Mouse (Mus musculus): Measurements from ENCODE around the gene Bicc1.

Bicc1 gene

DNA sequence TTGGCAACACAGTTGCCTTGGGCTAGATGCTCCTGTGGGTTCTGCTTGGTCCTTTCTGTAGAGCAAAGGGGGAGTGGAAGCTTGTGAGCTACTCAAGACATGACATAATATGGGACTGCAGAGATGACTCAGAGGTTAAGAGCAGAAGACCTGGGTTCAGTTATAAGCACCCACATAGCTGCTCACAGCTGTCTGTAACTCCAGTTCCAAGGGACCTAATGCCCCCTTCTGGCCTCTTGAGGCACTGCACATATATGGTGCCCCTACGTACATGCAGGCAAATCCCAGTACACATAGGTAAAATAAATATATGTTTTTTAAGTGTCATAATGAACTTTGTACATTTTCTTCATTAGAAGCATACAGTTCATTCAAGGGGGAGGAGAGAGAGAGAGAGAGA, 11.9 kb upstream of the Bicc1 start:
- ChIA-PET CTCF (interaction anchor here (0.6 to 1.7 kb wide), 17 partner anchors 10 to 635 kb away, joined by 3 to 8 read pairs (median 3); no protein-coding TSS in a partner anchor), POLR2A (no interaction called here)

GRCm38 (mm10) chr10:71170771-71171170, 11.3 kb upstream of the Bicc1 start:
- ChIA-PET CTCF (interaction anchor here (0.6 to 1.7 kb wide), 8 partner anchors 16 to 634 kb away, joined by 3 to 8 read pairs (median 3); no protein-coding TSS in a partner anchor), POLR2A (interaction anchor here in 1 of 4 experiments (1.5 kb wide), 1 partner anchor 12 kb away, joined by 5 read pairs; no protein-coding TSS in a partner anchor)

DNA sequence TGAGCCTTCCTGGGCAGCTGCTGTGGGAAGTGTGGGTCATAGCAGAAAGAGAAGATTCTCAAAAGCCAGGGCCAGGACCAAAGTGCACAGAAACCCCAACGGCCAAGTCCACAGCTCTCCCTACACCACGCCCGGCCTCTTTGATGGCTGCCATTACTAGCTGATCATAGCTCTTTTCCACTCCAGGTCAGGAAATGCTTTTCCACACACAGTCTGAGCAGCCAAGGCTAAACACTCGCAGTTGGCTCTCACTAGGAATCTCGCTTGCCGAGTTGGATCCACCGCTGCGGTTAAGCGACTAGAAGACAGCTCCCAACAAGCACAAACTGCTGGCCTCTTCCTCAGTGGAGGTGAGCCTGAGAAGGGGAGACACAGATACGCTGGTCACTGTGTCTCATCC, 10.3 kb upstream of the Bicc1 start:
- ChIA-PET CTCF (interaction anchor here in 3 of 4 experiments (0.5 to 0.6 kb wide), 3 partner anchors 38 to 1514 kb away, joined by 3 to 6 read pairs (median 5); no protein-coding TSS in a partner anchor), POLR2A (interaction anchor here in 1 of 4 experiments (0.8 to 1.5 kb wide), 2 partner anchors 11 to 52 kb away, joined by 3 to 5 read pairs; no protein-coding TSS in a partner anchor)

GRCm38 (mm10) chr10:71169171-71169570, 9.7 kb upstream of the Bicc1 start:
- ChIA-PET CTCF (interaction anchor here in 3 of 4 experiments (0.5 to 0.9 kb wide), 3 partner anchors 37 to 1513 kb away, joined by 3 to 6 read pairs (median 3); no protein-coding TSS in a partner anchor), POLR2A (interaction anchor here in 3 of 4 experiments (0.5 to 0.8 kb wide), 3 partner anchors 13 to 52 kb away, joined by 3 to 4 read pairs (median 4); no protein-coding TSS in a partner anchor)

GRCm38 (mm10) chr10:71160449-71160848, 949 bp upstream of the Bicc1 start:
- CTCF ChIA-PET: interaction anchor here in 1 of 4 experiments (1.2 kb wide), 1 partner anchor 11 kb away, joined by 4 read pairs; no protein-coding TSS in a partner anchor
- POLR2A ChIA-PET: interaction anchor here in 2 of 4 experiments (0.8 to 1.5 kb wide), 2 partner anchors 17 to 716 kb away, joined by 4 to 5 read pairs; no protein-coding TSS in a partner anchor

DNA sequence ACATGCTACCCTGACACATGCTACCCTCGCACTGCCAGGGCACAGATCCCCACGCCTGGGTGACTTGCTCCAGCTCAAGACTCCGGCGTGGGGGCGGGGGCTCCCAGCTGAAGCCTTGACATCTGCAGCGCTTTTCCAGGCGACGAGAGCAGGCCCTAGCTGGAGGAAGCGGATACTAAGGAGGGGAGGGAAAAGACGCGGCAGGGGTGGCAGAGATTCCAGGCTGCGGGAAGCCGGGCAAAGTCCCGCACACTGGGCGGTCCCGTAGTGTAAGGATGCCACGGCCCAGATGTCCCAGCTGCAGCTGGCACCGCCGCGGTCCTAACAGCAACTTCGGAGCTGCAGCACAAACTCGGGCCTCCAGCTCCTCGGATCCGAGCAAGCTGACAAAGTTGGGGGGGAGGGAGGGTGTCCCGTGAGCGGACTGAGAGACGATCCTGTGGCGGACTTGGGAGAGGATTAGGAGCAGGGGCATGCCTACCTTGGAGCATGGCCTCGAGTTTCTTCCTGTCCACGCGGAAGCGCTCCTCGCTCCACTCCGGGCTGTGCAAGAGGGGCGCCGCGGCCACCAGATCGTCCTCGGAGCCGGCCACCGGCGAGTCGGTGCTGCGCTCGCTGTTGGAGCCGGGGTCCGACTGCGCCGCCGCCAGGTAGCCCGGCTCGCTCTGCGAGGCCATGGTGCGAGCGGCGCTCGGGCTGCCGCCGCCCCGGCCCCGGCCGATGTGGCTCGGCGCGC, 392 bp downstream of the Bicc1 start:
- POLR2A ChIA-PET: interaction anchor here (0.5 to 1.7 kb wide), 14 partner anchors 11 to 1078 kb away, joined by 3 to 7 read pairs (median 4); partner anchors contain the start of gene Ipmk (in 1 of the 4)
- CTCF ChIA-PET: interaction anchor here in 3 of 4 experiments (0.6 to 1.2 kb wide), 4 partner anchors 59 to 1135 kb away, joined by 3 to 4 read pairs (median 3); no protein-coding TSS in a partner anchor

- ChIA-PET CTCF (no interaction called here), POLR2A (no interaction called here)
Measured at GRCm38 (mm10) chr10:71156569-71156968, 2.9 kb downstream of the Bicc1 start.

DNA sequence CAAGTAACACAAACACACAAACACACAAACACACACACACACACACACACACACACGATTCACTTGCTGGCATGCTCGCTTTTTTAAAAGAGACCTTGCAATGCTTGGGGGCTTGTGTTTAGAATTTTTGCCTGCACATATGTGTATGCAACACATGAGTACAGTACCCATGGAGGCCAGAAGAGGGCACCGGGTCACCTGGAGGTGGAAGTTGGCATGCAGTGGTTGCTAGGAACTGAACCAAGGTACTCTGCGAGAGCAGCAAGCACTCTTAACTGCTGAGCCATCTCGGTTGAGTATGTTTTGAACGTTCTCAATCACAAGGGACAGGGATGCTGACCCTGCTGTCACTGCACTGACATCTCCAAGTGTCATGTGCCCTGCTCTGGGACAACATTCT, 5.9 kb downstream of the Bicc1 start:
- CTCF ChIA-PET: no interaction called here

GRCm38 (mm10) chr10:71153138-71153537, 6.4 kb downstream of the Bicc1 start:
- ChIA-PET POLR2A (no interaction called here), CTCF (no interaction called here)

More for the DNA sequence above, 5.9 kb downstream of the Bicc1 start:
- POLR2A ChIA-PET: no interaction called here

DNA sequence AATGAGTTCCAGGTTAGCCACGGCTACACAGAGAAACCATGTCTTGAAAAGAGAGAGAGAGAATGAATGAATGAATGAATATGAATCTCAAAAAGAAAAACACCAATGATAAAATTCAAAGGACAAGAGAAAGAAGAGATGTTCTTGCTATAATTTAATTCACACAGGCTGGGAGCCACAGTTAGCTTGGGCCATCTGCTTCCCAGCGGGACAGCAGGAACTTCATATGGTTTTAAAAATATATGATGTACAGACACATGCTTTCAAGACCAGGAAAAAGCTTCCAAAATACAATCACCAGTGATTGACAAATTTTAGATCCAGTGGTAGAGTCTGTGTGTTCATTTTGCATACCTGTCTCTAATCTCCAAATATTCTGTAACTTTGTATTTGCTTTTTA, 9.0 kb downstream of the Bicc1 start:
- ChIA-PET CTCF (no interaction called here), POLR2A (interaction anchor here in 1 of 4 experiments (1.2 kb wide), 1 partner anchor 51 kb away, joined by 4 read pairs; no protein-coding TSS in a partner anchor)

- CTCF ChIA-PET: interaction anchor here in 2 of 4 experiments (0.6 to 1.2 kb wide), 2 partner anchors 69 to 77 kb away, joined by 3 read pairs; no protein-coding TSS in a partner anchor
- POLR2A ChIA-PET: no interaction called here
Measured at GRCm38 (mm10) chr10:71148951-71149603, 10.4 kb downstream of the Bicc1 start.

GRCm38 (mm10) chr10:71148226-71148625, 11.3 kb downstream of the Bicc1 start:
- CTCF ChIA-PET: interaction anchor here in 1 of 4 experiments (1.2 kb wide), 1 partner anchor 78 kb away, joined by 3 read pairs; no protein-coding TSS in a partner anchor
- POLR2A ChIA-PET: interaction anchor here in 1 of 4 experiments (0.5 kb wide), 1 partner anchor 224 kb away, joined by 3 read pairs; no protein-coding TSS in a partner anchor

DNA sequence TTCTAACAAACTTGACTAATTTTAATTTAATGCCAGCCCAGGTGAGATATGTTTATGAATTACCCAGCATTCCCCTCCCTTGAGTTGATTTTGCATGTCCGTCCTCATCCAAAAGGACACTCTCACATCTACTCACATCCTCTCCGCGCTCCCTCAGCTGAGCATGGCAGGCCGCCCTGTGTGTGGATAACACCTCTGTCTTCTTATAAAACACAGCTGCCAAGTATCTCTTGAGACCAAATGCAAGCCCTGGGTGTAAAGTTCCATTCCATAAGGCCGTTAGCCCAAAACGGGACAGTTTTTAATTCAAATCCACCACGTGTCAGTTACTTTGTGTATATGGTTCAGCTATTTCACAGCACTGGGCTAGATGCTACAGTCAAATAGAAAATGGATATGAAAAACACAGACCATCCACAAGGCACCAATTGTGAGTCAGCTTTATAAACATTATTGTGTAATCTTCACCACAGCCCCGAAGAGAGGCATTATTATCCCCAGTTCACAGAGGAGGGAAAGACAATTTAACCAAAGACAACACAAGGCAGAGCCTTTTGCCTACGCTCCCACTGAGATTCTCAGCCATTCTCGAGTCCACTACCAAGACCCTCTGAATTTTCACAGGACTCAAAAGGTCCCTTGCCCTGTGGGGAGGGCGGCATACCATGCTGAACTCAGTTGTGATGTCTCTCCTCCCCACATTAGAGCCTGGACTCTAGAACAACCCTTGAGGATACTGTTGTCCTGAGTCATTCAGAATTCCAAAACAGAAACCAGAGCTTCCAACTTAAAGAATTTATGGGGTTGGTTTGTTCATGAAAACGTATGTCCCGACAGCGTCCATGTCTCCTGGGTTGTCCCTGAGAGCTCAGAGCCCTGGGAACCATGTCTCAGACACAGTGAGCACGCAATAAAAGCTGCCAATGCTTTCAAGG, 12.6 kb downstream of the Bicc1 start:
- POLR2A ChIA-PET: interaction anchor here in 1 of 4 experiments (0.6 kb wide), 1 partner anchor 21 kb away, joined by 6 read pairs; no protein-coding TSS in a partner anchor

GRCm38 (mm10) chr10:71145801-71146200, 13.7 kb downstream of the Bicc1 start:
- CTCF ChIA-PET: interaction anchor here in 1 of 4 experiments (0.6 kb wide), 1 partner anchor 1468 kb away, joined by 3 read pairs; no protein-coding TSS in a partner anchor

More for the DNA sequence above, 12.6 kb downstream of the Bicc1 start:
- CTCF ChIA-PET: no interaction called here

GRCm38 (mm10) chr10:71144191-71144590, 15.3 kb downstream of the Bicc1 start:
- POLR2A ChIA-PET: interaction anchor here in 1 of 4 experiments (1.6 kb wide), 1 partner anchor 16 kb away, joined by 4 read pairs; the partner anchor contains the start of gene Bicc1
- CTCF ChIA-PET: no interaction called here

More at GRCm38 (mm10) chr10:71145801-71146200, 13.7 kb downstream of the Bicc1 start:
- POLR2A ChIA-PET: no interaction called here

DNA sequence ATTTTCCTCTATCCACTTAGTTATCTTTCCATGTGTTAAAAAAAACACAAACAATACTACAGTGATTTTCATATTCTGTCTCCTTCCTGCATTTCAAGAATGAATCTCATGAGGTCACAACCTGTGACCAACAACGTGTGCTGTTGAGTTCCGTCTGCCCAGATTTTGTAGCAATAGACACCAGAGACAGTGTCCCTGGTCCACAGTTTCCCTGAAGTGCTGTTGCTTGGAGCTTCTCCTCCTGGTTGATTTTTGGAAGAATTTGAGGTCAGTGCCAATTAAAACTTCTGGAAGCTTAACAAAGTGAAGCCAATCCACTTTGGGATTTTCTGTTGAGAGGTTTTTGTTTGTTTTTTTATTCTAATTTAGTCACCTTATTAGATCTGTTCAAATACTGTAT, 16.9 kb downstream of the Bicc1 start:
- POLR2A ChIA-PET: interaction anchor here in 1 of 4 experiments (1.6 kb wide), 1 partner anchor 17 kb away, joined by 4 read pairs; the partner anchor contains the start of gene Bicc1
- CTCF ChIA-PET: no interaction called here

- CTCF ChIA-PET: interaction anchor here in 1 of 4 experiments (0.6 kb wide), 1 partner anchor 15 kb away, joined by 4 read pairs; no protein-coding TSS in a partner anchor
- POLR2A ChIA-PET: interaction anchor here in 2 of 4 experiments (0.8 to 1.6 kb wide), 2 partner anchors 10 to 19 kb away, joined by 3 to 4 read pairs; partner anchors contain the start of gene Bicc1 (in 1 of the 2)
Measured at GRCm38 (mm10) chr10:71140281-71140845, 19.1 kb downstream of the Bicc1 start.

DNA sequence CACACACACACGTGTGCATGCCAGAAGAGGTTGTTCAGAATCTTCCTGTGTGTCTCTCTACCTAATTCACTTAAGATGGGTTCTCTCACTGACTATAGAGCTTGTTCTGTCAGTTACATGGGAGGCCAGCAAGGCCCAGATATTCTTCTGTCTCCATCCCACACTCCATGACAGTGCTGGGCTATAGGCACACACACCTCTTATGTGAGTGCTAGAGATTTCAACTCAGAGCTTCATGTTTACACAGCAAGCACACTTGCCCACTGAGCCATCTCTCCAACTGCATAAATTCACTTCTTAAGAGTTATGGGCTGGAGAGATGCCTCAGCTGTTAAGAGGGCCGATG, 20.7 kb downstream of the Bicc1 start:
- POLR2A ChIA-PET: no interaction called here
- CTCF ChIA-PET: no interaction called here
